Mouse (Mus musculus) lung, postnatal 0 days (tissue): ENCODE measurements around the gene Asb13.
A peak's percentile ranks its signal among the peaks of the same experiment; 100 is the strongest.

ENCODE experiments used
- CTCF ChIP-seq: IDR thresholded peaks from 2 replicates; pipeline ENCODE4 v1.5.1; 2016; ENCODE audit warnings: antibody characterized with exemption, mild to moderate bottlenecking
- EP300 ChIP-seq: IDR thresholded peaks from 2 replicates; pipeline ENCODE4 v1.6.1; 2016; ENCODE audit warnings: antibody characterized with exemption, mild to moderate bottlenecking, control low read depth

DNA sequence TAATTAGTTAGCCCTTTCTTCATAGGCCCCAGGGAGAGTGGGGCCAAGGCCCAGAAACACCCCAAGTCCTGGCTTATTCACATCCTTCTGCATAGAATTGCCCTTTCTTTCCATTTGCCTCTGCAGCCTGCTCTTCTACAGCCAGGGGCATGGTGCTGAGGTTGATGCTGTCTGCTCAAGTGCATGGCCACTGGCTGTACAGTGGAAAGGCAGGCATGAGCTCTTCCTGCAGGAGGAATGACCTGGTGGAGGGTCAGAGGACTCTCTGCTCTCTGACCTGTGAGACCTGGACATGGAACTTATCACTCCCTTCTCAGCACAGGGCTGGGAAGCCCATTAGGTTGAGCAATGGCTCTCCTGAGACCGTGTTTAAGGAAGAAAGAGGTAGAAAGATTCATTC is 35.8 kb downstream of the Asb13 start:
- TF ChIP-seq EP300 (no peak), CTCF (peak; percentile 21; the same call in 1 of the 2 replicates)
